Mouse (Mus musculus) MEL (cell line): ENCODE data around the gene Upp2. TPM values are rescaled to one million over a fixed set of nuclear protein-coding genes. Genes with fewer than 3 reads are reported as not detected.

Experiments
- DNase-seq: peaks from one replicate; pipeline ENCODE4 v3.0.0; 2011; ENCODE audit warnings: low read depth, low spot score
- H3K27ac ChIP-seq: 2 replicates; pipeline ENCODE4 v1.5.1; 2012; ENCODE audit warnings: low read depth, mild to moderate bottlenecking, control low read depth, low read length, moderate library complexity; ENCODE audit not compliant: control insufficient read depth
- H3K27me3 ChIP-seq, 2 experiments: fragments of 150-350 bp in 1 of 2; sonication (generic) in 1 of 2; 2 replicates each; pipeline ENCODE4 v1.6.1; 2012; ENCODE audit warnings: low read length in 2 of 2, mild to moderate bottlenecking in 2 of 2, improper control_type of control experiment in 1 of 2, moderate library complexity in 1 of 2; ENCODE audit not compliant: insufficient read depth in 2 of 2, control insufficient read depth in 1 of 2
- H3K36me3 ChIP-seq, 2 experiments: 2 replicates each; pipeline ENCODE4 v1.6.1; 2012 to 2014; ENCODE audit warnings: low read length in 2 of 2, improper control_type of control experiment in 1 of 2, inconsistent platforms in 1 of 2, mild to moderate bottlenecking in 1 of 2; ENCODE audit not compliant: insufficient read depth in 2 of 2, control insufficient read depth in 1 of 2
- H3K4me1 ChIP-seq, 2 experiments: fragments of 150-350 bp in 1 of 2; sonication (generic) in 1 of 2; 2 replicates each; pipeline ENCODE4 v1.6.1; 2012; ENCODE audit warnings: low read length in 2 of 2, improper control_type of control experiment in 1 of 2, mild to moderate bottlenecking in 1 of 2; ENCODE audit not compliant: insufficient read depth in 2 of 2, control insufficient read depth in 1 of 2
- H3K4me3 ChIP-seq, 2 experiments: fragments of 150-350 bp in 1 of 2; sonication (generic) in 1 of 2; 2 replicates each; pipeline ENCODE4 v1.5.1; 2012; ENCODE audit warnings: low read depth in 2 of 2, low read length in 2 of 2, mild to moderate bottlenecking in 2 of 2, moderate library complexity in 2 of 2, control low read depth in 1 of 2, improper control_type of control experiment in 1 of 2; ENCODE audit not compliant: control insufficient read depth in 1 of 2, insufficient read depth in 1 of 2
- H3K79me2 ChIP-seq: 2 replicates; pipeline ENCODE4 v1.6.1; 2012; ENCODE audit warnings: mild to moderate bottlenecking, low read length, moderate library complexity; ENCODE audit not compliant: control insufficient read depth, poor library complexity, insufficient read depth
- H3K9ac ChIP-seq: 2 replicates; pipeline ENCODE4 v1.6.1; 2012; ENCODE audit warnings: low read depth, mild to moderate bottlenecking, control low read depth, low read length, moderate library complexity; ENCODE audit not compliant: control insufficient read depth, poor library complexity, severe bottlenecking
- H3K9me3 ChIP-seq: fragments of 150-350 bp; sonication (generic); replicated peaks from 2 replicates; pipeline ENCODE4 v1.6.1; 2012; ENCODE audit warnings: mild to moderate bottlenecking, low read length, improper control_type of control experiment, moderate library complexity; ENCODE audit not compliant: insufficient read depth
- BHLHE40 ChIP-seq: IDR thresholded peaks from 2 replicates; pipeline ENCODE4 v1.6.1; 2012; ENCODE audit warnings: low read depth, mild to moderate bottlenecking, inconsistent platforms, low read length, improper control_type of control experiment, borderline replicate concordance
- CHD1 ChIP-seq: IDR thresholded peaks from 2 replicates; pipeline ENCODE4 v1.6.1; 2012; ENCODE audit warnings: low read depth, mild to moderate bottlenecking, inconsistent platforms, low read length, improper control_type of control experiment
- CTCF ChIP-seq, 3 experiments: IDR thresholded peaks in 2 of 3; conservative IDR thresholded peaks in 1 of 3; 2 replicates each; pipeline ENCODE4 v1.5.1; 2011 to 2012; ENCODE audit warnings: low read length in 3 of 3, low read depth in 2 of 3, mild to moderate bottlenecking in 2 of 3, improper control_type of control experiment in 1 of 3, inconsistent platforms in 1 of 3, mixed read lengths in 1 of 3, moderate library complexity in 1 of 3; ENCODE audit not compliant: control insufficient read depth in 1 of 3, insufficient read depth in 1 of 3, poor library complexity in 1 of 3, severe bottlenecking in 1 of 3
- E2F4 ChIP-seq: IDR thresholded peaks from 2 replicates; pipeline ENCODE4 v1.6.1; 2011; ENCODE audit warnings: low read depth, low read length, improper control_type of control experiment, borderline replicate concordance
- ELF1 ChIP-seq: IDR thresholded peaks from 2 replicates; pipeline ENCODE4 v1.6.1; 2014; ENCODE audit warnings: low read depth, mild to moderate bottlenecking, inconsistent platforms, low read length, improper control_type of control experiment, moderate library complexity
- EP300 ChIP-seq, 2 experiments: IDR thresholded peaks; 2 replicates each; pipeline ENCODE4 v1.6.1; 2011; ENCODE audit warnings: improper control_type of control experiment in 2 of 2, low read length in 2 of 2, low read depth in 1 of 2, mild to moderate bottlenecking in 1 of 2
- ETS1 ChIP-seq: IDR thresholded peaks from 2 replicates; pipeline ENCODE4 v1.6.1; 2012; ENCODE audit warnings: low read depth, mild to moderate bottlenecking, inconsistent platforms, low read length, improper control_type of control experiment, moderate library complexity
- GABPA ChIP-seq: IDR thresholded peaks from 2 replicates; pipeline ENCODE4 v1.6.1; 2012; ENCODE audit warnings: low read depth, mild to moderate bottlenecking, inconsistent platforms, low read length, improper control_type of control experiment, moderate library complexity
- GATA1 ChIP-seq: IDR thresholded peaks from 2 replicates; pipeline ENCODE4 v1.6.1; 2011; ENCODE audit warnings: low read depth, low read length, improper control_type of control experiment
- JUND ChIP-seq: IDR thresholded peaks from 2 replicates; pipeline ENCODE4 v1.6.1; 2011; ENCODE audit warnings: low read depth, mild to moderate bottlenecking, improper control_type of control experiment, low read length
- MAFK ChIP-seq: IDR thresholded peaks from 2 replicates; pipeline ENCODE4 v1.6.1; 2011; ENCODE audit warnings: low read depth, mild to moderate bottlenecking, low read length, improper control_type of control experiment, borderline replicate concordance
- MAX ChIP-seq: IDR thresholded peaks from 2 replicates; pipeline ENCODE4 v1.6.1; 2011; ENCODE audit warnings: low read length, improper control_type of control experiment
- MEF2A ChIP-seq: IDR thresholded peaks from 2 replicates; pipeline ENCODE4 v1.6.1; 2014; ENCODE audit warnings: low read depth, mild to moderate bottlenecking, inconsistent platforms, low read length, improper control_type of control experiment; ENCODE audit not compliant: poor library complexity, insufficient replicate concordance, severe bottlenecking; ENCODE audit errors: extremely low read depth
- MXI1 ChIP-seq: IDR thresholded peaks from 2 replicates; pipeline ENCODE4 v1.6.1; 2011; ENCODE audit warnings: mild to moderate bottlenecking, low read depth, low read length, improper control_type of control experiment
- MYC ChIP-seq: IDR thresholded peaks from 2 replicates; pipeline ENCODE4 v1.6.1; 2011; ENCODE audit warnings: low read depth, mild to moderate bottlenecking, low read length, improper control_type of control experiment, moderate library complexity
- NELFE ChIP-seq: IDR thresholded peaks from 2 replicates; pipeline ENCODE4 v1.6.1; 2011; ENCODE audit warnings: low read depth, low read length, improper control_type of control experiment
- NRF1 ChIP-seq: IDR thresholded peaks from 2 replicates; pipeline ENCODE4 v1.6.1; 2014; ENCODE audit warnings: low read depth, mild to moderate bottlenecking, inconsistent platforms, low read length, improper control_type of control experiment, moderate library complexity; ENCODE audit not compliant: poor library complexity, insufficient read depth, severe bottlenecking
- POLR2AphosphoS5 ChIP-seq: IDR thresholded peaks from 2 replicates; pipeline ENCODE4 v1.6.1; 2012; ENCODE audit warnings: low read depth, borderline replicate concordance, mild to moderate bottlenecking, inconsistent platforms, low read length, moderate library complexity, mixed read lengths
- SIN3A ChIP-seq: IDR thresholded peaks from 2 replicates; pipeline ENCODE4 v1.6.1; 2012; ENCODE audit warnings: low read length, improper control_type of control experiment, inconsistent platforms
- SMC3 ChIP-seq: IDR thresholded peaks from 2 replicates; pipeline ENCODE4 v1.6.1; 2011; ENCODE audit warnings: low read depth, low read length, improper control_type of control experiment
- TAL1 ChIP-seq: IDR thresholded peaks from 2 replicates; pipeline ENCODE4 v1.6.1; 2012; ENCODE audit warnings: mild to moderate bottlenecking, inconsistent platforms, low read length, moderate library complexity, mixed read lengths
- TBP ChIP-seq: IDR thresholded peaks from 2 replicates; pipeline ENCODE4 v1.8.0; 2011; ENCODE audit warnings: low read depth, low read length, improper control_type of control experiment
- TCF12 ChIP-seq: IDR thresholded peaks from 2 replicates; pipeline ENCODE4 v1.6.1; 2014; ENCODE audit warnings: low read depth, mild to moderate bottlenecking, inconsistent platforms, low read length, improper control_type of control experiment, moderate library complexity
- USF1 ChIP-seq: IDR thresholded peaks from 2 replicates; pipeline ENCODE4 v1.6.1; 2014; ENCODE audit warnings: low read depth, mild to moderate bottlenecking, inconsistent platforms, low read length, improper control_type of control experiment, moderate library complexity
- USF2 ChIP-seq, 2 experiments: IDR thresholded peaks; 2 replicates each; pipeline ENCODE4 v1.6.1; 2011 to 2012; ENCODE audit warnings: improper control_type of control experiment in 2 of 2, low read length in 2 of 2, borderline replicate concordance in 1 of 2, inconsistent platforms in 1 of 2, low read depth in 1 of 2, mild to moderate bottlenecking in 1 of 2; ENCODE audit not compliant: insufficient read depth in 1 of 2
- ZNF384 ChIP-seq: IDR thresholded peaks from 2 replicates; pipeline ENCODE4 v1.6.1; 2012; ENCODE audit warnings: low read depth, mild to moderate bottlenecking, inconsistent platforms, low read length, improper control_type of control experiment
- polyA plus RNA-seq, 2 experiments: library from polyadenylated mRNA; stranded (reverse) in 1 of 2; unstranded in 1 of 2; fragments of >175 nt in 1 of 2; fragments of >200 nt in 1 of 2; gene quantifications; 2 replicates each; pipeline versions ENCODE4 v1.2.1 to v1.2.4; 2012; ENCODE audit warnings: low replicate concordance in 2 of 2, low read depth in 1 of 2; ENCODE audit not compliant: insufficient read length in 2 of 2, insufficient read depth in 1 of 2, missing spikeins in 1 of 2
- total RNA-seq: library from RNA; depleted of rRNA; stranded (reverse); fragments of 300-350 nt; gene quantifications from 2 replicates; pipeline ENCODE4 v1.2.3, GENCODE M21; 2012

Upp2 gene
- total and polyA plus RNA-seq, 3 experiments, result not detected

GRCm38 (mm10) chr2:58754736-58755135, 187.6 kb downstream of the Upp2 start:
- Histone ChIP-seq H3K4me1 (no peaks in the 10 kb centered on the region), H3K9me3 (no peaks in the 10 kb centered on the region), H3K27me3 (no peaks in the 10 kb centered on the region), H3K79me2 (no peaks in the 10 kb centered on the region), H3K36me3 (no peaks in the 10 kb centered on the region), H3K4me3 (no peak overlapping the region), H3K9ac (no peak overlapping the region), H3K27ac (no peak overlapping the region)
- no peak for DNase-seq
- TF ChIP-seq CTCF (IDR thresholded peaks at IDR 0.05 in 2 of 3, conservative IDR thresholded peaks at IDR 0.05 in 1 of 3; ENCODE audit: control insufficient read depth in 1 of 3, insufficient read depth in 1 of 3, low read depth in 2 of 3, low read length in 3 of 3, poor library complexity in 1 of 3, severe bottlenecking in 1 of 3) (no peak), GATA1 (no peak), TBP (no peak), SIN3A (no peak), USF2 (IDR thresholded peaks at IDR 0.05; ENCODE audit: borderline replicate concordance in 1 of 2, insufficient read depth in 1 of 2, low read depth in 1 of 2, low read length in 2 of 2) (no peak), MEF2A (no peak), ELF1 (no peak), MYC (no peak), TCF12 (no peak), EP300 (IDR thresholded peaks at IDR 0.05; ENCODE audit: low read depth in 1 of 2, low read length in 2 of 2) (no peak), JUND (no peak), MAX (no peak), NRF1 (no peak), BHLHE40 (no peak), SMC3 (no peak), MXI1 (no peak), NELFE (no peak)

GRCm38 (mm10) chr2:58758081-58758480, 191.0 kb downstream of the Upp2 start:
- no peak for DNase-seq
- Histone ChIP-seq H3K4me1 (no peaks in the 10 kb centered on the region), H3K9ac (no peak overlapping the region), H3K9me3 (no peaks in the 10 kb centered on the region), H3K27ac (no peak overlapping the region), H3K36me3 (no peaks in the 10 kb centered on the region), H3K27me3 (no peaks in the 10 kb centered on the region), H3K4me3 (no peak overlapping the region), H3K79me2 (no peaks in the 10 kb centered on the region)
- no peak for TF ChIP-seq CHD1
- no peak for TF ChIP-seq USF1
- TF ChIP-seq MXI1, result no peak
- no peak for TF ChIP-seq ZNF384
- TF ChIP-seq MYC, result no peak
- TF ChIP-seq SIN3A, result no peak
- TF ChIP-seq GABPA, result no peak
- no peak for TF ChIP-seq ETS1
- no peak for TF ChIP-seq E2F4
- TF ChIP-seq SMC3, result no peak
- TF ChIP-seq JUND, result no peak
- no peak for TF ChIP-seq MAFK
- no peak for TF ChIP-seq POLR2AphosphoS5
- no peak for TF ChIP-seq TBP
- TF ChIP-seq TAL1, result no peak
